Mouse (Mus musculus) intestine, postnatal 0 days (tissue): Measurements from ENCODE around the gene Gla. TPM values are rescaled to one million over a fixed set of nuclear protein-coding genes. Genes with fewer than 3 reads are reported as not detected.
"Not testable (repeated sequence)": the region's sequence is repeated elsewhere in the genome, so short reads cannot be mapped to it uniquely, and the experiment has no call there.

Experiments
- ATAC-seq: fragments of 200-750 bp; cut with Nextera tagmentation; 2 replicates; pipeline ENCODE4 v1.8.0; 2017; ENCODE audit warnings: mild to moderate bottlenecking, moderate TSS enrichment, moderate library complexity
- H3K27ac ChIP-seq: fragments of 300-500 bp; sonication (generic); 2 replicates; pipeline ENCODE4 v1.5.1; 2014; ENCODE audit warnings: mild to moderate bottlenecking, low read depth, low read length, moderate library complexity
- H3K27me3 ChIP-seq: fragments of 300-500 bp; sonication (generic); replicated peaks from 2 replicates; pipeline ENCODE4 v1.6.1; 2014; ENCODE audit warnings: low read length, mixed read lengths; ENCODE audit not compliant: control insufficient read depth, insufficient read depth
- H3K36me3 ChIP-seq: fragments of 300-500 bp; sonication (generic); 2 replicates; pipeline ENCODE4 v1.6.1; 2014; ENCODE audit warnings: mild to moderate bottlenecking, moderate library complexity; ENCODE audit not compliant: control insufficient read depth, insufficient read depth
- H3K4me1 ChIP-seq: fragments of 300-500 bp; sonication (generic); replicated peaks from 2 replicates; pipeline ENCODE4 v1.6.1; 2014; ENCODE audit warnings: antibody characterized with exemption, low read length, mixed read lengths; ENCODE audit not compliant: control insufficient read depth, insufficient read depth
- H3K4me2 ChIP-seq: fragments of 300-500 bp; sonication (generic); replicated peaks from 2 replicates; pipeline ENCODE4 v1.6.1; 2014; ENCODE audit warnings: low read depth, mild to moderate bottlenecking, moderate library complexity
- H3K4me3 ChIP-seq: fragments of 300-500 bp; sonication (generic); 2 replicates; pipeline ENCODE4 v1.5.1; 2014; ENCODE audit warnings: low read depth, low read length
- H3K9ac ChIP-seq: fragments of 300-500 bp; sonication (generic); 2 replicates; pipeline ENCODE4 v1.6.1; 2014; ENCODE audit warnings: mild to moderate bottlenecking, low read depth, low read length
- H3K9me3 ChIP-seq: fragments of 300-500 bp; sonication (generic); 2 replicates; pipeline ENCODE4 v1.6.1; 2016; ENCODE audit warnings: mixed run types; ENCODE audit not compliant: control insufficient read depth
- CTCF ChIP-seq: sonication (generic); IDR thresholded peaks from 2 replicates; pipeline ENCODE4 v1.5.1; 2016; ENCODE audit warnings: low read depth, mild to moderate bottlenecking, control low read depth, antibody characterized with exemption, moderate library complexity
- WGBS: fragments of 180-500 bp; shearing (Covaris S2); extraction: QIAGEN DNeasy Blood & Tissue Kit; methylation state at CpG from one replicate; pipeline ENCODE4 v1.1.7; 2014; 5-methylcytosine and 5-hydroxymethylcytosine counted together
- polyA plus RNA-seq: library from polyadenylated mRNA; unstranded; fragments of >200 nt; fragmentation: Nextera tagmentation; extraction: Ambion mirVana; gene quantifications from 2 replicates; pipeline ENCODE4 v1.2.1, GENCODE M21; 2015

Gla gene
- polyA plus RNA-seq, 1 experiment from 2014 or later: 26.2 TPM

- H3K9me3 ChIP-seq, H3K4me1 ChIP-seq, H3K9ac ChIP-seq, H3K27ac ChIP-seq, H3K36me3 ChIP-seq, H3K27me3 ChIP-seq, ATAC-seq: not testable (repeated sequence)
- whole genome bisulfite sequencing: 77% methylated on average over 10 of the region's 10 CpGs
- Histone ChIP-seq H3K4me3 (0 out of 2 replicates have a peak overlapping the region, but pooled peaks have one; percentile 52), H3K4me2 (peak overlapping the region; percentile 69; the same call in 1 of the 2 replicates)
- peak; percentile 52 for TF ChIP-seq CTCF
Observed at GRCm38 (mm10) chrX:134539795-134540194, 61.1 kb downstream of the Gla start.

Other genes starting within 250 kb of the Gla start
- gene Drp2, start 196.6 kb downstream of the Gla start, polyA plus RNA-seq: 0.16 and 0.34 TPM in 2 replicates
- not detected in 2 replicates for gene Taf7l, start 124.6 kb downstream of the Gla start, polyA plus RNA-seq
- gene Timm8a1, start 59.3 kb downstream of the Gla start, polyA plus RNA-seq: 68.6 and 71.5 TPM in 2 replicates
- 0.81 and 0.83 TPM in 2 replicates for gene Btk, start 17.6 kb downstream of the Gla start, polyA plus RNA-seq
- gene Rpl36a, start 15.5 kb downstream of the Gla start, polyA plus RNA-seq: 308 and 311 TPM in 2 replicates
- gene Hnrnph2, start 54 bp upstream of the Gla start, polyA plus RNA-seq: 81.7 and 88.7 TPM in 2 replicates
- gene Armcx4, start 85.4 kb upstream of the Gla start, polyA plus RNA-seq: 1.2 and 1.4 TPM in 2 replicates
- 12.1 and 12.9 TPM in 2 replicates for gene Armcx1, start 116.8 kb upstream of the Gla start, polyA plus RNA-seq
- 6.3 and 8.3 TPM in 2 replicates for gene Armcx6, start 150.3 kb upstream of the Gla start, polyA plus RNA-seq
- gene Armcx3, start 155.5 kb upstream of the Gla start, polyA plus RNA-seq: 38.1 and 38.6 TPM in 2 replicates
- 12.5 and 13.3 TPM in 2 replicates for gene Armcx2, start 208.1 kb upstream of the Gla start, polyA plus RNA-seq